Mouse (Mus musculus): ENCODE measurements around the gene Cd79a. TPM values are rescaled to one million over a fixed set of nuclear protein-coding genes. Genes with fewer than 3 reads are reported as not detected.

Gene Cd79a
- polyA plus RNA-seq (2017; shearing (Covaris generic)): 10 to 100 TPM in 1 of 2 experiments, 1 to 10 TPM in 1; 8.8 to 22.2 TPM

DNA sequence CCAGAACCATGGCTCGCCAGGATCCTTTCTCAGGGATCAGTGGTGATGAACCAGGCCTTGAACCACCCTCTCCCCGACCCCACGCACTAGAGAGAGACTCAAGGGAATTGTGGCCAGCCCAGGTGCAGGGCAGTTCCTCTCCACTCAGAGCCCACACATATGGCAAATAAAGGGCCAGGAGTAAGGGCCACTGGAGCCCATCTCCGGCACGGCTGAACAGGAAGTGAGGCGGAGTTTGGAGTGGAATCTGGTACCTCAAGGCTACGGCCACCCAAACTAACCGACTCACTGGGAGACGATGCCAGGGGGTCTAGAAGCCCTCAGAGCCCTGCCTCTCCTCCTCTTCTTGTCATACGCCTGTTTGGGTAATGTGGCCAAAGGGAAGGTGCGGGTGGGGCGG is at the start of gene Cd79a:
Gene Cd79a, plus strand, starts transcription at position 158 of the 400 bp plus-strand sequence.

DNA sequence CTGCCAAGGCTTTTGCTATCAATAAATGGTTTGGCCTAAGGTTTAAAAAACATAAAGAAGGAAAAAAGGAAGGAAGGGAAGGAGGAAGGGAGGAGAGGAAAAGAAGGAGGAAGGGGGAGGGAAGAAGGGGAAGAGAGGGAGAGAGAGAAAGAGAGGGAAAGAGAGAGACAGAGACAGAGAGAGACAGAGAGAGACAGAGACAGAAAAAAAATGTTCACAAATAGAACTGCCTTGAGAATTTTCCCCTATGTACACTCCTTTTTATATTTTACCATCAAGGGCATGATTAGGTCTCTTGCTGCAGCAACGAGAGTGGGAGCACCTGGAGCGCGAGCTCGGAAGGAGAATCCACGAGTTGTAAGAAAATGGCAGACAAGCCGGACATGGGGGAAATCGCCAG is 35.3 kb upstream of the Cd79a start, which contains the start of gene Gm9844:
Gene Gm9844, plus strand, starts transcription at position 301 of the 400 bp plus-strand sequence.

DNA sequence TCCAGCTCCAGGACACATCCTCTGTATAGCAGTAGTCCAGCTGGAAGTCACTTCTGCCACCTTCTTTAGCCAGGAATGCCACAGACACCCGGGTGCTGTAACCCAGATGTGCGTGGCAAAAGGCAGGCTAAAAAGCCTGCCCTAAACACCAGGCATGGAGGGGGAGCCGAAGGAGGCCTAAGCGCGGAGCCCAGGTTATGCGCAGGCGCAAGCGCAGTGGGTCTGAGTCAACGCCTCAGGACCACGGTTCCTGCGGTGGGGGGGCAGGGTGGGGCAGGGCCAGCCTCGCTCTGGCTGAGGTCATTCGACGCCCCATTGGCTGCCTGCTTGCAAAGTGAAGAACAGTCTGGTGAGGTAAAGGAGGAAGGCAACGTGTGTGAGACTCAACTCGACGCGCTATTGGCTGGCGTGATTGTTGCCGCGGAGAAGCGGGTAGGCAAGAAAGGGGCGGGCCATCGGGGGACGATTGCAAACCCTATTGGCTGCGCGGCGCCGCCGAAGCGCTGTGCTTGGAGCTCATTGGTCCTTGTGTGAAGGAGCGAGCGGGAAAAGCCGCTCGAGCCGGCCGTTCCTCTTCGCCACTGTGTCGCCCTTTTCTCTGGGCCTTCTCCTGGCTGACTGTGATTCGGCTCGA is 27.5 kb upstream of the Cd79a start, which contains the start of the genes Lypd4 and Dmrtc2:
Gene Lypd4, minus strand, starts transcription at position 410 of the 634 bp plus-strand sequence.
Gene Dmrtc2, plus strand, starts transcription at position 526 of the 634 bp plus-strand sequence.

DNA sequence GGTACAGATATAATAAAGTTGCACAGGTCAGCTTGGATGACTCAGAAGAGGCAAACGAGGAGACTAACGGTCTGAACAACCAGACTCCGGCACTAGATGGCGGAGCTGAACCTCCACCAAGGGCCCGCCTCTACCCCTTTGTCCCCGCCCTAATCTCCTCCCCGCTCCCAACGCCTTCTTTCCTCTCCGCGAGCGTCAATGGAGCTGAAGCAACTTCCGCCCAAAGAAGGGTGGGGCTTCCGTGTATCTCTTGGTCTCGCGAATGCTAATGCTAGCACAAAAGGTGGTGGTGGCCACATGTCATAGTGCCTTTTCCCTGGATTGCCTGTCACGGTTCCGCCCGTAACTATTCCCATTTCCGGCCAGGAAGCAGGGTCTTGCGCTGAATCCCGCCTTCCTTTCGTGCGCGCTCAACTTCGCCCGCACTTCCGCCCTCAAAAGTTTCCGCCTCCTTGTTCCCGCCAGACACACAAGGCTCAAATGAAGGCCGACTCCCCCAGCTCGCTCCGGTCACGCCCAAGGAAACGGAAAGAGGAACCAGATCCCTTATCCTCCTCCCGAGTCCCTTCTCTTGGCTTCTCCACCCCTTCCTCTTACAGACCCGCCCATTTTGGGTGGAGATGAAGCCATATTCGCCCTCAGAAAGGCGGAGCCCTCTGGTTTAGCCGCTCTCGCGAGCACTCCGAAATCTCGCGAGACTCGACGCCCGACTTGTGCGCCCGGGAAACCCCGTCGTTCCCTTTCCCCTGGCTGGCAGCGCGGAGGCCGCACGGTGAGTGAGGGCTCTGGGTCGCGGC is 13.1 kb upstream of the Cd79a start, which contains the start of gene Rps19:
Gene Rps19, plus strand, starts transcription at position 476 of the 797 bp plus-strand sequence.

DNA sequence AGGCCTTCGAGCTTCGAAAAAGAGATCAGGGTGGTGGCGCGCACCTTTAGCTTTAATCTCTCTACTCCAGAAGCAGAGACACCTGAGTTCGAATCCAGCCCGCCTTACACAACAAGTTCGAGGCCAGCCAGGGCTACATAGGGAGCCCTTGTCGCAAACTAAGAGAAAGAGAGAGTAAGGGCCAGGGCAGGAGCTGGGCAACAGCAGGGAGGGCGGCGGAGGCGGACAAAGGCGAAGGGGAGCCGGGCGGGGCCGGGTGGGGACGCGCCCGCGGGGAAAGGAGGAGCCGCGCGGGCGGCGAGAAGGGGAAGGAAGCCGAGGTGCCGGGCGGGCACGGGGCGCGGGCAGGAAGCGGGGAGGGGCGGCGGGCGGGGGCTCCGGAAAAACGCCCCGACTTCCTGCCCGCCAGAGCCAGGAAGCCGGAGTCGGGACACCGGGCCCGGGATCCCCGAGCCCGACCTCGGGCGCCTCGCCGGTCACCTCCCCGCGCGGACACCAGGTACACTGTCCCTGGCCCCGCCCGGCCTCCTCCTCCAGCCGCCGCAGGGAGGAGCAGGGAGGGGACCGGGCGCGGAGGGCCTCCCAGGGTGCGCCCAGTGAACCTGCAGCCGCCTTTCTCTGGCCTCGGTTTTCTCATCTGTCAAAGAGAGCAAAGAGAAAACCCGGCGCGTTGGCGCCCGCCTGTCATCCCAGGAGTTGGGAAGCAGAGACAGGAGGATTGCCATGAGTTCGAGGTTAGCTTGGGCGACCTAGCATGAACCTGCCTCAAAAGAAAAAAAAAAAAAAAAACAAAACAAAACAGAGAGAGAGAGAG is 5.7 kb downstream of the Cd79a start, which contains the start of gene Arhgef1:
Gene Arhgef1, plus strand, starts transcription at position 283 of the 814 bp plus-strand sequence.

DNA sequence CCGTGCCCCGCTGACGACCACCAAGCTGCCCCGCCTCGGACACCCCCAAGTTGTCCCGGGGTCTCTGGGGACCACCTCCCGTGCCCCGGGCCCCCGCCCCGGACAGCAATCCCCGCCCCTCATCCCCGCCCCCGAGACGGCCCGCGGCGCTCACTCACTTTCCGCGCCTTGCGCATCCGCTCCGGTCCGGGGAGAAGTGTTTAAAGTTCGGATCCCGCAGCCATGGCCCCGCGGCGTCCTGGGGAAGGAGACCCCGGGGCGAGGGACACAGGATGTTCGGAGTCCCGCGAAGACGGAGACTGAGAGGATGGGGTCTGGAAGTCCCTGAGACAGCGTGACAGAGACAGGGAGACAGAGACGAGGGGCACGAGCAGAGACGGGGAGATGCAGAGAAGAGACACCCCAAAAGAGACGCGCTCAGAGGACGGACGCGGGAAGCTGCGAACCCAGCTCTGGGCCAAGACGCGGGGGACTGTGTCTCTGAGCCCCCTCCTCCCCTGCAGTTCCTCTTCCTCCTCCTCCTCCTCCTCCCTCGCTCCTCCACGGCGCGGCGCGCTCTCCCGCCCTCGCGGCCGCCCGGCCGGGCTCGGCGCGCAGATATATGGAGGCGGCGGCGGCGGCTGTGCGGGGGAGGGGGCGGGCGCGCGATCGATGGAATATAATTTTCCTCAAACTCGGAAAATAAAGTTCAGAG is 47.2 kb downstream of the Cd79a start, which contains the start of gene Gm4881:
Gene Gm4881, minus strand, starts transcription at position 238 of the 694 bp plus-strand sequence.

Other genes starting within 250 kb of the Cd79a start
- not detected for gene Tex101, start 220.7 kb upstream of the Cd79a start, polyA plus RNA-seq (2017; shearing (Covaris generic))
- gene BC049730, start 188.1 kb upstream of the Cd79a start, polyA plus RNA-seq (2017; shearing (Covaris generic)): not detected
- gene Gm4763, start 170.5 kb upstream of the Cd79a start, polyA plus RNA-seq (2017; shearing (Covaris generic)): not detected
- gene Cd177, start 137.1 kb upstream of the Cd79a start, polyA plus RNA-seq (2017; shearing (Covaris generic)): under 1 TPM in 1 of 2 experiments, not detected in 1; 0.15 TPM
- not detected for gene Ceacam10, start 120.2 kb upstream of the Cd79a start, polyA plus RNA-seq (2017; shearing (Covaris generic))
- 10 to 100 TPM; 39.3 to 42.0 TPM for gene Gm9844, start 35.2 kb upstream of the Cd79a start, polyA plus RNA-seq (2017; shearing (Covaris generic))
- gene Lypd4, start 27.4 kb upstream of the Cd79a start, polyA plus RNA-seq (2017; shearing (Covaris generic)): not detected
- under 1 TPM in 1 of 2 experiments, not detected in 1; 0.17 TPM for gene Dmrtc2, start 27.3 kb upstream of the Cd79a start, polyA plus RNA-seq (2017; shearing (Covaris generic))
- 1,000 to 10,000 TPM; 3,085 to 5,627 TPM for gene Rps19, start 13.0 kb upstream of the Cd79a start, polyA plus RNA-seq (2017; shearing (Covaris generic))
- 1,000 to 10,000 TPM; 1,309 to 1,330 TPM for gene Arhgef1, start 5.5 kb downstream of the Cd79a start, polyA plus RNA-seq (2017; shearing (Covaris generic))
- not detected for gene Gm4881, start 47.1 kb downstream of the Cd79a start, polyA plus RNA-seq (2017; shearing (Covaris generic))
- gene Rabac1, start 75.4 kb downstream of the Cd79a start, polyA plus RNA-seq (2017; shearing (Covaris generic)): 100 to 1,000 TPM; 343 to 519 TPM
- gene Atp1a3, start 108.6 kb downstream of the Cd79a start, polyA plus RNA-seq (2017; shearing (Covaris generic)): 1 to 10 TPM in 1 of 2 experiments, under 1 TPM in 1; 0.47 to 1.8 TPM
- gene Grik5, start 175.0 kb downstream of the Cd79a start, polyA plus RNA-seq (2017; shearing (Covaris generic)): 1 to 10 TPM; 5.9 to 7.7 TPM
- gene Zfp574, start 175.2 kb downstream of the Cd79a start, polyA plus RNA-seq (2017; shearing (Covaris generic)): 10 to 100 TPM; 17.5 to 28.2 TPM

Data from activated CD4-positive, CD25-positive, alpha-beta regulatory T cell (primary cell).